Mouse (Mus musculus) bone marrow macrophage, adult 2 months (primary cell): ENCODE measurements around the gene Fgfr2. TPM values are rescaled to one million over a fixed set of nuclear protein-coding genes. Genes with fewer than 3 reads are reported as not detected.

Experiments used
- H3K27ac ChIP-seq: 2 replicates; pipeline ENCODE4 v1.5.1; 2012; ENCODE audit warnings: low read depth, low read length; ENCODE audit not compliant: insufficient read depth
- H3K4me1 ChIP-seq: 2 replicates; pipeline ENCODE4 v1.6.1; 2012; ENCODE audit warnings: low read length; ENCODE audit not compliant: control insufficient read depth, insufficient read depth
- H3K4me3 ChIP-seq: 2 replicates; pipeline ENCODE4 v1.5.1; 2012; ENCODE audit warnings: mild to moderate bottlenecking, low read length, moderate library complexity; ENCODE audit not compliant: insufficient read depth
- CTCF ChIP-seq: IDR thresholded peaks from 2 replicates; pipeline ENCODE4 v1.5.1; 2012; ENCODE audit warnings: low read depth, mild to moderate bottlenecking, low read length, moderate library complexity
- POLR2A ChIP-seq: IDR thresholded peaks from 2 replicates; pipeline ENCODE4 v1.6.1; 2012; ENCODE audit warnings: mild to moderate bottlenecking, low read depth, low read length, borderline replicate concordance
- polyA plus RNA-seq: library from polyadenylated mRNA; stranded (reverse); fragments of >200 nt; gene quantifications from 2 replicates; pipeline ENCODE4 v1.2.4, GENCODE M21; 2012; ENCODE audit not compliant: missing spikeins, insufficient read depth, insufficient read length

Gene Fgfr2
- polyA plus RNA-seq, 1 experiment: 0.27 TPM

DNA sequence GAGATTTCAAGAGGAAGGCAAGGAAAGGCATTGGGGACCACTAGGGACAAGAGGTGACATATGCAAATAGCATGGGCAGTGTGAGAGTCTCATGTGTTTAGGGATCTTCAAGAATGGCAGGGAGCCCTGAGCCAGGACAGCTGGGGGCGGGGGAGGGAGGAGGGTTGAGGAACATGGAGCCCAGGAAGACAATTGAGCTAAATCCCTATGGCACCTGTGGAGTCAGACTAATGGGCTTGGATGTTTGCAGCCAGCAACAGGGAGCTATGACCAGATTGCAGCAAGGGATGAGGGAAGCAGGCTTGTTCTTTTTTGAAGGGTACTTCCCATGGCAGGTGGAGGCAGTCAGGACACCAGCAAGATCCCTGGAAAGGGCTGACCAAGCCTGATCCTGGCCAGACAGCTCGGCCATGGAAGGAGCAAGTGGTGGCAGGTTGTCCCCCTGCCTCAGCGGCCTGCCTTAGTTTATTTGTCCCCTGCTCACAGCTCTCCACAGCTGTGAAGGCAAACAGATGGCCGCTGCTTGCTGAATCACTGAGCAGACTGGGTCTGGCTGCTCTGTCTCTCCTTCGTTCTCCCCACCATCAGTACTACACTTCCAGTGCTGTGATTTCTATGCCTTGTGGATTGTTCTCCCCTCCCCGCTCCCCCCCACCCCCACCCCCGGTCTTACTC, 737.6 kb downstream of the Fgfr2 start:
- H3K27ac ChIP-seq: no peak overlapping the region
- TF ChIP-seq CTCF (no peak), POLR2A (no peak)
- H3K4me3 ChIP-seq: no peak overlapping the region
- no peaks in the 10 kb centered on the region for H3K4me1 ChIP-seq

DNA sequence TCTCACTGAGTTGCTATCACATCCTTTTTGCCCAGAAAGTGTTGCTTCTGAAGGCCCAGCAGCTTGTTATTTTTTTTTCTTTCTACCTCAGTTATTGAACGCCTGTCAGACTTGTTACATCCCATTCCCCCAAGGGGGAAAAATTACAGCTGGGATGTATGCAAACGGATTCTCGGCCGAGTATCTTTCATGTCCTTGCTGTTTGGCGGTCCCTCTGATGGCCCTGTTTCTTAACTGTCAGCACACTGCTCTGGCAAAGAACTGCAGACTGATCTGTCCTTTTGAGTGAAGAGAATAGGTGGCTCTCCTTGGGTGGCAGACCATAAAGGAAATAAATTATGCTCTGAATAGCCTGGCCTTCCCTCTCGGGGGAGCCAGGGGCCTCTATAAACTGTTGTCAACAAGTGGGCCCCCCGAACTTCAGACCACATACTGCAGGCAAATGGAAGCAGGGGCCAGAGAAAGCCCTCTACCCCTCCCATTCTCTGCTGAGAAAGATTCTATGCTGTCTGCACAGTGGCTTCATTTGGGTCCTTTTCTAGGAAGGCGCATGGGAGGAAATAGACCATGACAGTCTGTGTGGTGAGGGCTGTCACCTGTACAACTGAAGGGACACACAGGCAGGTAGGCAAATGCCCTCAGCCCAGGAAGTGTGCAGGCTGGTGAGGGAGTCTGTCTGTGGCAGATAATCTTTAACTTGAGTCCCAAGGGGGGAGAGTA, 738.3 kb downstream of the Fgfr2 start:
- Histone ChIP-seq H3K27ac (no peak overlapping the region), H3K4me3 (no peak overlapping the region), H3K4me1 (no peaks in the 10 kb centered on the region)
- TF ChIP-seq CTCF (no peak), POLR2A (no peak)

- Histone ChIP-seq H3K4me3 (no peak overlapping the region), H3K27ac (no peak overlapping the region), H3K4me1 (no peaks in the 10 kb centered on the region)
- TF ChIP-seq CTCF (no peak), POLR2A (no peak)
Observed at GRCm38 (mm10) chr7:132380634-132381336, 742.4 kb downstream of the Fgfr2 start.

- TF ChIP-seq CTCF (no peak), POLR2A (no peak)
- H3K4me3 ChIP-seq: no peak overlapping the region
- H3K4me1 ChIP-seq: no peaks in the 10 kb centered on the region
- no peak overlapping the region for H3K27ac ChIP-seq
Observed at GRCm38 (mm10) chr7:132377913-132378312, 745.2 kb downstream of the Fgfr2 start.

DNA sequence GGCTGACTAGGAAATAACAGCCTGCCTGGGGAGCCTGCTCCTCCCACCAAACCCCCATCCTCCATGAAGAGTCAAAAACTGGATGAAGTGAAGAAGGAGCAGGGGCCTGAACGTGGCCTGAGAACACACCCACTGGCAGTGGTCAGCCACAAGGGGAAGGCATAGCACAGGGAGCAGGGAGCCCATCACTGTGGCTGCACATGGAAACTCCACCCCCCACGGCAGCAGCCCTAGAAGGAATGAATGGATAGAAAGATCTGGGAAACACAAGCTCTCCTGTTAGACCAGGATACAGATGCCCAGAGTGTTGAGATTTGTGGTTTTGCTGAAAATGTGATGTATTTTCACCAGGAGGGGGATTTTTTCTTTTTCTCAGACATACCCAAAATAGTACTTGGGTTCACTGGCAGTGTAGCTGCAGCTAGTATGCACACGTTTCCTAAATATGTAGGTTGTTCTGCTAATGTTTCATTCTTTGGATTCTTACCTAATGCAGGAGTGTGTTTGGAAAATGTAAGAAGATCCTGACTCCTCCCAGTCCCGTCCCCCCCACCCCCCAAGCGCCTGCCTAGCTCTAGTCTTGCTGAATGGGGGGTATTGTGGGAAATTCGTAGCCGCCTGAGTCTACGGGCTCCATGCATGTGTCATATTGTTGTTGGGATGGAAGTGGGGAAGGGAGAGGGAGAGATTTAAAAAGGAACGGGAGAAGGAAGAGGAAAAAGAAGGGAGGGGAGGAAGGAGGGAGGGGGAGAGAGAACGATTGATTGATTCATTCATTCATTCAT, 749.4 kb downstream of the Fgfr2 start:
- H3K4me3 ChIP-seq: no peak overlapping the region
- TF ChIP-seq POLR2A (no peak), CTCF (no peak)
- no peak overlapping the region for H3K27ac ChIP-seq
- no peaks in the 10 kb centered on the region for H3K4me1 ChIP-seq

DNA sequence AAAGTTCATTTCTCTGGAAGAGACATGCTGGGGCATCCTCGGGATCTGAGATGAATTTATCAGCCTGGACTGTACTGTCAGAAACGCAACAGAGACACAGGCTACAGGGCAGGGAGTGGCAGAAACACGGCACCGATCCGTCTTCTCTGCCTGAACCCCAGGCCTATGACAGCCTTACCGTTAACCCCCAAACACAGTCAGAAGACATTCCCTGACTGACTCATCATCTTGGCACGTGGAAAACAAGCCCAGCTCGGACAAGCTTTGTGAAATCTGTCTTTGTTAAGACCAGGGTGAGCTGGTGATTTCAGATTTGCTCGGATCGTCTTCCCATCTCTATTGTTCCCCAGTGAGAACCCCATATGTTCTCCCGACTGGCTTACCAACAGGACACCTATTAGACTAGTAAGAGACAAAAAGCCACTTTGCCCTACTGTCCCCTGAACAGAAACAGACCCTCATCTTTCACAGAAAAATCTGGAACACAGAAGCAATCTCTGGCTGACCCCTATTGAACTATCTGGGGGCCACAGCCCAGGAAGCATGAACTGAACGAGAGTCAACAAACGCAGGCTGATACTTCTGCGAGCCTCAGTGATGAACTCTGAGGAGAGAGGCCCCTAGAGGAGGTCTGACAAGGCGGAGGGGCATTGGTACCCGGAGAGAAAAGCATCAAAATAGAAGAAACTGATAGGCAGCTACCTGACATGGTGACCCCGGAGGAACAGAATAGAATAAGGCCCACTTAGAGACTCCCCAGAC, 750.2 kb downstream of the Fgfr2 start:
- Histone ChIP-seq H3K27ac (no peak overlapping the region), H3K4me1 (no peaks in the 10 kb centered on the region), H3K4me3 (no peak overlapping the region)
- TF ChIP-seq CTCF (no peak), POLR2A (no peak)

DNA sequence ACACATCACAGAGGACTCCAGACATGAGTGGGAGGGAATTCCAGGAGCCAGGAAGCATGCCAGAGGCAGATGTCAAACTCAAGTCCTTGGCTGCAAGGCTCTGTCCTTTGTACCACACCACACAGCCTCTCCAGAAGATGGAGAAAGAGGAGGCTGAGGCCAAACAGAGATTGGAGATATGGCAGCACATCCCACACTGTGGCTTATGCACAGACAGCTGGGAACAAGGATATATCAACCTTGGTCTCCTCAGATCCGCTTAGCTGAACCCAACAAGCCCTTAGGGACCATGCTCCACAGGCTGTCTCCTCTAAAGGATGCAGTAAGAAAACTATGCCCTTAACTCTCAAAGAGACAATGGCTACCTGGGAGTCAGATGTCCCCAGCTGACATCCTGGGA, 751.3 kb downstream of the Fgfr2 start:
- H3K27ac ChIP-seq: no peak overlapping the region
- TF ChIP-seq CTCF: no peak
- no peak for TF ChIP-seq POLR2A
- no peaks in the 10 kb centered on the region for H3K4me1 ChIP-seq
- H3K4me3 ChIP-seq: no peak overlapping the region

DNA sequence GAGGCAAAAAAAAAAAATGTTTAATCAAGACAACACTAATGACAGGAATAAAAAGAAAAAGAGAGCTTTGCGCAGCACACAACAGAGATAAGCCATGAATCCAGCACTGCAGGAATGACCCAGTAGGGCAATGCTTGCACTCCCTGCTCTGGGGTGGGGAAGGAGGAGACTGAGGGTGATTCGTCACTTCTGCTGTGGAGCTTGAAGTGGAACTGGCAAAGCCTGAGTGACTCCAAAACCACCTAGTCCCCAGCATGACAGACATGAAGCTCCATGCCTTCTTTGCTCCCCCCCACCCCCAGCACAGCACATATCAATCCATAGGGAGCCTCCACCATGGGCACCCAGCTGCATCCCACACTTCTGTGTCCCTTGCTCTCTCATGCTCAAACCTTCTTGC, 753.4 kb downstream of the Fgfr2 start:
- TF ChIP-seq CTCF: no peak
- TF ChIP-seq POLR2A: no peak
- H3K27ac ChIP-seq: no peak overlapping the region
- no peaks in the 10 kb centered on the region for H3K4me1 ChIP-seq
- no peak overlapping the region for H3K4me3 ChIP-seq

DNA sequence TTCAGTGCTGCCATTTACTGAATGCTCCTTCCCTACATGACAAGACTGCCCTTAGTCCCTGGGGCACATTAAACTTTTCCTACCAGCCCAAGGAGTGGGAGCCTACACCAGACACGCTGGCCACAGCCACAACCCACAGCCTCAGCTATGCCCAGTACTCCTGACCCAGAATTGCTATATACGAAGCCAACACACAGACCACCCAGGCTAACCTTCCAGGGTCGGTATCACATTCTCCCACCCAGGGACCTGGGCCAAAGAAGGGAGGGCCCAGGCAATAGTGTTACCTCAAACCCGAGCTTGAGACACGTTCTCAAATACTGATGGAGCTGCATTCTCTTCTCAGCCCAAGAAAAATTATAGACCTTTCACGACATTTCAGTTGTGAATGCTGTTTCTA, 754.3 kb downstream of the Fgfr2 start:
- Histone ChIP-seq H3K27ac (no peak overlapping the region), H3K4me1 (no peaks in the 10 kb centered on the region), H3K4me3 (no peak overlapping the region)
- TF ChIP-seq POLR2A (no peak), CTCF (no peak)
